Mouse (Mus musculus) natural killer cell, adult 2 months (primary cell): ENCODE results near the gene Nfib.

ENCODE experiments used
- DNase-seq, 2 experiments: peaks; one replicate each; pipeline ENCODE4 v3.0.0; 2022; ENCODE audit warnings: low spot score in 2 of 2

Gene Nfib

DNA sequence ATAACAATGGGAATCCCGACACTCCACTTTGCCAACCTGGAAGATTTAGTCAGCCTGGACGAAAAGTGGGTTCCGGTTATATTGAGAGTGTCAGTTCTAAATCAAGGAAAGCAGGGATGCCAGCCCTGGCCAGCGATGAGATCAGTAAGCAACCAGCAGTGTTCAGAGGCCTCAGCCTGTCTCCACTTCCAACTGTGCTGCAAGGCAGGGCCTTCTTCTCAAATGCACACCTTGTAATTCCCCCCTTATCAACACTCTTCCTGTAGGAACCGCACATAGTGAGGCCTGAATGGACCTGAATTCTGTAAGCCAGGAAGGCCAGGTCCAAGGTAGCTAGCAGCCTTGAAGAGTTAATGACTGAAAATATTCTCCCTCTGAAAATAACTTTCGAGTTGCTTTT is 239.4 kb downstream of the Nfib start:
- no peak for DNase-seq

DNA sequence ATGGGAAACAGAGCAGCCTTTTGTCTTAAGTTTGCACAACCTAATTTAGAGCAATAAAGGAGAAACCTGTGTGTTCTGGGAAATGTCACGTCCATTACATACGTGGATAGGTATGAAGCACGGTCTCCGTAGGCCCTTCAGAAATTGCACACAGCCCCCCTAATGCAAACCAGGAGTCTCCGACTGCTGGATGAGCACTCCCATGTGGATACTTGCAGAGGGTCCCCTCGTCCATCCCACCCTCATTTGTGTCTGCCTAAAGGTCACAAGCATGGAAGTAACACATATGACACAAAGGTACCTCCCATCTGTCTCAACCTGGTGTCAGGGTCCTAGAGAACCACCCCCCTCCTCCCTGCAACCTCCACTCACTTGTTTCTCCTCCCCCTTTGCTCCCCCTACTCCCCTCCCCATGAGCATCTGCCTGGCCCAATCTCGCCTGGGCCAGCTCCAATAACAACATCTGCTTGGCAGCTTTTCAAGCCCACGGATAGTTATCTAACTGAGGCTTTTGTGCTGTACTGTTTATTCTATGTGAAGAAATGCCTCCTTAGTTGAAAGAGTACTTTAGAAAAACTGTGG is 241.4 kb downstream of the Nfib start:
- DNase-seq: no peak

DNA sequence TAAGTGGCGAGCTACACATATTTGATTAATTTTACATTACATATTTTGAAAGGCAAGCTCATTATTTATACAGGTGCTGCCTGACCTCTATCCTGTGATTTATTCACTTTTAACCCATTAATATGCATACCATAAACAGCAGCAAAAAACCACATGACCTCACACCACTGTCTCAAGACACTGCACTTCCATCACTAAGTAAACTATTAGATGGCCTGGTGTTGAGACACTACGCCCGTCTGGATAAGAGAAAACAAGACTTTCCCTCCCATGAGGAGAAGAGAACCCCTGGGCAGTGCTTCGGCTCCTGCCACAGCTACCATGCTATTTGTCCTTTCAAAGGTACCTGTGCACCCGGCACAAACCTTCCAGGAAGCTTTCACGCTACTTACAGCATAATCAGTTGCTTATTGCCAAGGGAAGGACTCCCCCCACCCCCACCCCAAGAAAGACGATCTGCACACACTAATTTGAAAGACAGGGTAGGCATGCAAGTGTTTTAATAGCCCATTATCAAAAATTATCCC is 242.3 kb downstream of the Nfib start:
- no peak for DNase-seq

DNA sequence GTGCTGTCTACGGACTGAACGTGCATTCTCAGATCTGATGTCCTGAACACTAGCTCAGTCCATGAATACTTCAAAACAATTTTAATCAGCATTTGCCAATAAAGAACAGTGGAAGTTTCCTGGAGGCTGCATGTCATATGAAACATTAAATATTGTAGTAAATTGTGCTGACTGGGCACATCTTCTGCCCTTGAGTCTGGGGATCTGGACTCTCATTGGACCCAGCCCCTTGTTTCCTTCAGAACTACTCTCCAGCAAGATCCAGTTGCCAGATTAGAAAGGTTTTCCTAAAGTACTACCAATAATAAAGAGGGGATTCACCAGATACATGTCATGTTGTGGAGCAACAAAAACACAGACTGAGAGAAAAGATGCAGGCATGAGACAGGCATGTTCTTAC is 243.9 kb downstream of the Nfib start:
- DNase-seq: no peak

DNA sequence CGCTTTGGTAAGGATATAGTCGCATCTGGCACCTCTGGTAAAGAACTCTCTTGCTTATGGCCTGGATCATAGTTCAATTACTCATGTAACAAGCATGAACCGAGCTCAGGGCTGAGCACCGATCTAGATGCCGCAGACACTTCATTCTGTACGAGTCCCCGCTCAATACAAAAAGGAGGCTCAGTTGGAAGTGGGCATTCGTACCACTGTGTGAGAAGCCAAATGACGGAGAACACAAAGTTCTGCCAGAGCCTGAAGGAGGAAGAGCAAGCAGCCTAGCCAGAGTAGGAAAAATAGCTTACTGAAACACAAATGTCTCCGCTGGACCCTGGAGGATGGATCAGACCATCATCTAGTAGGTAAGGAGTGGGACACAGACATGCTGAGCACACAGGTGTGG is 246.7 kb downstream of the Nfib start:
- DNase-seq: no peak

DNA sequence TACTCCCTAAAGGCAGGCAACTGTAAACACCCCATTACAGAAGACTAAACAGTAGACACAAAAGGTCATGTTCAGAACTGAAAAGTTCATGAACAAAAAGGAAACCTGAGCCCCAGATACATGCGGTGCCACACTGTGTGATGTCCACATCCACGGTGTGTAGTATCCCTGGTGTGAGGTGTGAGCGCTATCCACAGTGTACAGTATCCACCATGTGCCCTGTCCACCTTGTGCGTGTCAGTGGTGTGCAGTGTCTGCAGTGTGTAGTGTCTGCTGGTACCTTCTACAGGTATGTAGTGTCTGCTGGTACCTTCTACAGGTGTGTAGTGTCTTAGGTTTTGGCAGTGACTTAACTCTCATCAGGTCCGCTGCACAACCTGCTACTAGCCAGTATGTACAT is 248.6 kb downstream of the Nfib start:
- no peak for DNase-seq

DNA sequence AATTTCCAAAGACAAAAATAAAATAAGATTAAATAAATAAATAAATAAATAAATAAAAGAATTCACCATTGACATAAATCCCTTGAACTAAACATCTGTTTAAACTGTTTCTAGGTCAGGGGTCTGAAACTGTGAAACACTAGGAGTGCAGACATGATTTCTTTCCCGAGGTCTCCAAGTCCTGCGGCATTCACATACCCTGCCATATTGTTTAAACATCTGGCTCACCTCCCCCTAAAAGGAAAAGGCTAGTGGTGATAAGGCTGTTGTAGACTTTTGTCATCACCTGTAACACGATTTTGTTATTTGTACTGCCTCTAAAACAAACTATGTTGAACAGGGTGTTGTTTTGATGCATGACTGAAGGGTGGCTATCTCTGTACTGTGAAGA is 249.2 kb downstream of the Nfib start:
- no peak for DNase-seq

DNA sequence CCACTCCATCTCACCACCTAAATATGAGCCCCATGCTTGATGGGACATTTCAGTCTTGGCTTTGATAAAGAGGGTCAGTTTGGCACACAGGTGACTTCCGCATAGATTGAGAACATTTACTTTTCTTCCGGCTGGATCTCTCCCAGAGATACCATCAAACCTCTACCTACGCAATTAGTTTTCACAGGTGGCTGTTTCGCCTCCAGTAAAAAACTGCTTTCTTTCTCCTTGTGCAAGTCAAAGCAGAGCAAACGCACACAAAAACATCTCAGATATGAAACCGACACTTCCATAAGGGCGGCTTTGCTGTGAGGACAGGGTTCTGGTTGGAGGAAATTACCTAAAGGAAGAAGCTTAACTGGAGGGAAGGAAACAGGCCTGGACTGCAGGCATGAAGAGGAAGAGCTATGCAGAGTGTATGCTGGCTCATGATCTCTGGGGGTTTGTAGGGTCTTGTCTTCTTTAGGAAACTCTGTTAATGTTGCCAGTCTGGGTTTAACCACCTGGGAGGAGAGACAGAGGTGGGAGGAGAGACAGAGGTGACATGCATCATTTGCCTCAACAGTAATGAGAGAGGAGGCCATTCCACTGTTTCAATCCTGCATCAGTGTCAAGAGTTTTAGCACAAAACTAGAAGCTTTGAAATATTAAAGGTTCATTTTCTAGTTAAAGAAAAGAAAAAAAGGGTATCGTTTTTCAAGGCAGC is 249.8 kb downstream of the Nfib start:
- no peak for DNase-seq

DNA sequence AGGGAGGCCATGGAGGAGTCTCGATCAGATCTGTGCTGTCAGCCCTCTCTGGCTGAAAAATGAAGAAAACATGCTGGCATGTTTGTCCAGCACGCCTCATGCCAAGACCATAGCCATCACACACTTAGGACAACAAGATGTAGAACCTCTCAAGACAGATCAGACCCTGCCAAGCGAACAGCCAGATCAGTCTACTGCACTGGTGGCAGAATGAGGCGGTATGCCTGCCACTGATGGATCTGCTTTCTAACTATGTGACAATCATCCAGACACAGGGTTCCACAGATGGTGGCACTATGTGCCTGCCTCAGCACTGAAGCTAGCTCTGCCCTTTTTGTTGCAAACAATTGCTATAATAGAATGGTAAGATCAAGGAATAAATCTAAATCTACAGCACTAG is 250.6 kb downstream of the Nfib start:
- no peak for DNase-seq

DNA sequence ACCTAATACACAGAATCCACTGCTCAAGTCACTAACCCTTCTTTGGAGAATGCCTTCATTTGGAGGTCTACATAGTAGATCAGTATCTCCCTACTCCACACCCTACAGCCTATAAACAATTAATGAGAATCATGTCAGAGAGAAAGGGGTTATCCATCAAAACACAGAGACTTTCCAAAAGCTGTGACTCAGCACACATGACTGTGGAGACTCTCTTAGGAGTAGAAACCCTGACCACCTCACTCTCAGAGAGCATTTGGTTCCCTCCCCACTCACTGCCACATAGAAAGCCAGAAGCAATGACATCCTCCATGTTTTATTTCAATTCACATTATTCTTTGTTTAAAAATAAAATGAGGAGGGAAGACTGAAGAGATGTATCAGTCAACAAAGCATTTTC is 252.2 kb downstream of the Nfib start:
- DNase-seq: no peak

DNA sequence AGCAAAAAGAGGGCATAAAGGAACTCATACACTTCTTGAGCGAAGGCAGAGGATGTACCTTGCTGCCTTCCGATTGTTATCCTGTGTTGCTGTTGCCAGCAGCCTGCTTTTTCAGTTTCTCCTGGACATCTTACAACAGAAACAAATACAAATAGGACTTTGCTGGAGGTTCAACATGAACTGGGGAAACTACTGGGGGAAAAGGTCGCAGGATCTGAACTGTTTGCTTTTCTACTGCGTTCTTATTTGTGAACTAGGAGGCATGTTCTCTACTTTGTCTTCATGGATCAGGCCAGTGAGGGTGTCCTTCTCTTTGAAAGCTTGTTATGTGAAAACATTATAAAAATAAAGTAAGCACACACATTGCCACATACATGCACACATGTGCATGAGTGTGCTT is 252.6 kb downstream of the Nfib start:
- no peak for DNase-seq

DNA sequence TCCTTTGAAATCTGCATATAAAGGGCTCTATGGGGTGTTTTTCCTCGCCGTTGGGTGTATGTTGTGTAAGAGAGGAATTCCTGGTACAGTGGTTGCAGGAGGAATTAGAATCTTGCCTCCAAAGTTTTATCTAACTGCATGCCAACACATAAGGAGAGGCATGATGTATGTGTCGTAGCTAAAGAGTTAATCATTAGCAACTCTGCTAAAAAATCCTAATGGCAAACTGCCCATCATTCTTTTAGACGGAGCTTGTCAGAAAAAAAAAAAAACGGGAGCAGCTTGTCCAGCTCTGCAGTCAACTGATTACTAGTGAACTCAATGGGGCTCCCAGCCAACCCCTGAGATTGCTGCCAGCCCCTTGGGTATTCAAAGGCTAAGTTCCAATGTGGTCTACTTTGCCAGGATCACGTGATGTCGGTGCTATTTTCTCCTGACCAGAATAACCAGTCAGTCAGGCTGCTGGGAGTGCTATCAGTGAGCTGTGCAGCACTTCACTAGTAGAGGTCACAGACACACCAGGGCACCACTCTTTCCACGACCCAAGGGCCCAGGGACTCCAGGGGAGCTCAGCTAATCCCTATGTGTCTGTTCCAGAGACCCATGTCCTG is 258.4 kb downstream of the Nfib start:
- no peak for DNase-seq

DNA sequence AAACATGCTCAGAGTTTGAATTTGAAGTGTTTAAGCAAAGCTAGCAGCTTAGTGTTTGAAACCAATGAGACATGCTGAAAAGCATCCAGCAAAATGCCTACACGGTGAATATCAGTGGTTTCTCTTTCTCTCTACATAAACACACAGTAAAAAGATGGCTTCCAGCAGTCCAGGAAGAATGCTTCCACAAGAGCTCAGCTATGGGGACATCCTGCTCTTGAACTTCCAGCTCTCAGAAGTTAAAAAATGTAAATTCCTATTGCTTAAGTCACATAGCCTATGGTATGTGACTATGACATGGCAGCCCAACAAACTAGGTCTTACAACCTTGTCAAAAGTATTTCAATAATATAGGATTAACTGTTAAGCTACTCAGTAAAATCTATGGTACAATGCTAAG is 261.5 kb downstream of the Nfib start:
- DNase-seq: no peak

DNA sequence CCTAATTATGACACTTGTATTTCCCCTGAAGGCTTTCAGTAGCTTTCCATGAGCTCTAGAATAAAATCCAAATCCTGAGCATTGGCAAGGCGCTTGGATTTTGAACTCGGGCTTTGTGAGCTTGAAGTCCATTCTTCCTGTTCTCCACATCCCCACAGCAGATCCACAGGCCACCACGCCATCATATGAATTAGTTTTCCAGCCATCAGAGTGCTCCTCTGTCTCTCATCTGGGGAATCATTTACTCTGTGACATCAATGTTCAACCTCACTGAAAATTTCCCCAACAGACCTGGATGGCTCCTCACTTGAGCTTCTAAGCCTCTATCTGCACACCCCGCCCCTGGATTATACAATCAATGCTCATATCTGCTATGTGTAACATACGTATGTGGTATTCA is 262.1 kb downstream of the Nfib start:
- no peak for DNase-seq

DNA sequence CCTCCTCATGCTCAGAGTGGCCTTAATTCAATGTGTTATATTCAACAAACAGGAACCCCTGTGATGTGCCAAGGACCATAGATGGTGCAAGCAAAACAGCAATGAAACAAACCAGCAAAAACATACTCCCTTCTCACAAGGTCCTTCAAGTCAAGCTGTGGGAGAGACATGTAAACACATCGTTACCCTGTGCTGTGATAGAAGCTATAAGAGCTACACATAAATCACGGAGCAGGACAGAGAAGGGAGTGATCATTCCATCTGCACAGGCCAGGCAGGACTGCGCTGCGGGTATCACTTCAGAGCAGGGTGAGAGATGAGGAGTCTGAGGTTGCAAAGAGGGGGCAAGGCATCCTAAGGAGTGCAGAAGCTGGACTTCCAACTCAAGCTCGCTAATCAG is 262.5 kb downstream of the Nfib start:
- no peak for DNase-seq

DNA sequence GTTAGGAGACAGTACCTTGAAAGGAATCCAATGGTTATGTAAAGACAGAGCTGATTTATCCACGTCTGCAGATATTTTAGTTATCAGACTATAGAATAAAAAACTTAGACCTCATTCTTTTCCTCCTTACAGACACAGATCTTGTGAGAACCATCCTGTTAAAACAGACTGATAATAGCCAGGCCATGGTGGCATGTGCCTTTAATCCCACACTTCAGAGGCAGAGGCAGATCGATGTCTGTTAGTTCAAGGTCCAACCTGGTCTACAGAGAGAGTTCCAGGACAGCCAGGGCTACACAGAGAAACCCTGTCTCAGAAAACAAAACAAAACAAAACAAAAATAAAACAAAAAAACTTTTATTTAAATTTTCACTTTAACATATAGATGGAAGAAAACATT is 264.9 kb downstream of the Nfib start:
- no peak for DNase-seq

DNA sequence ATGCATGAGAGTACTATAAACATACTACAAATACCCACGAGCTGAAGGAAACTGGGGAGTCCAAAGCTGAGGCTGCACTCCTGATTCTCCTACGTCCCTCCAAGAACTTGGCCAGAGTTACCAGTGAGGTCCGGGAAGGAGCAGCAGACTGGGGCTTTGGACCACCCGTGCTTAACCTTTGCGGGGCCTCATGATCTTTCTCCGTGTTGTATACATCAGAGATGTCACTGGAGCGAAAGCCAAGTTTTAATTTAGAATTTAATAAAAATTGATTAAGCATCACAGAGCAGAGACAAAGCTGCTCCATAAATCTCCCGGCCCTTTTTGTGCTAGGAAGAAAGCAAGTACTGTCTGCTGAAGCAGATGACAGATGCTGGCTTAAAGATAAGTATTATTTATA is 265.7 kb downstream of the Nfib start:
- DNase-seq: no peak

DNA sequence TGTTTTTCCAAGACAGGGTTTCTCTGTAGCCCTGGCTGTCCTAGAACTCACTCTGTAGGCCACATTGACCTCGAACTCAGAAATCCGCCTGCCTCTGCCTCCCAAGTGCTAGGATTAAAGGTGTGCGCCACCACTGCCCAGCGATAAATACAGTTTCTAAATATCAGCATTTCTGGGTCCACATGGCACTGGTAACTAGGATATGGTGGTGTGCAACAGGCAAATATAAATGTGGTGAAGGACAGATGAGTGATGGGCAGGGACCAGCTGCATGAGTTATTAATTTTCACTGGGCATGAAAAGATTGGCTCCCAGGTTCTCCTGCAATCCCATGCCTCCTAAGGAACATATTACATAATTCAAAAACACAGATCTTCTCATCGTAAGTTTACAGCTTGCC is 266.9 kb downstream of the Nfib start:
- no peak for DNase-seq

DNA sequence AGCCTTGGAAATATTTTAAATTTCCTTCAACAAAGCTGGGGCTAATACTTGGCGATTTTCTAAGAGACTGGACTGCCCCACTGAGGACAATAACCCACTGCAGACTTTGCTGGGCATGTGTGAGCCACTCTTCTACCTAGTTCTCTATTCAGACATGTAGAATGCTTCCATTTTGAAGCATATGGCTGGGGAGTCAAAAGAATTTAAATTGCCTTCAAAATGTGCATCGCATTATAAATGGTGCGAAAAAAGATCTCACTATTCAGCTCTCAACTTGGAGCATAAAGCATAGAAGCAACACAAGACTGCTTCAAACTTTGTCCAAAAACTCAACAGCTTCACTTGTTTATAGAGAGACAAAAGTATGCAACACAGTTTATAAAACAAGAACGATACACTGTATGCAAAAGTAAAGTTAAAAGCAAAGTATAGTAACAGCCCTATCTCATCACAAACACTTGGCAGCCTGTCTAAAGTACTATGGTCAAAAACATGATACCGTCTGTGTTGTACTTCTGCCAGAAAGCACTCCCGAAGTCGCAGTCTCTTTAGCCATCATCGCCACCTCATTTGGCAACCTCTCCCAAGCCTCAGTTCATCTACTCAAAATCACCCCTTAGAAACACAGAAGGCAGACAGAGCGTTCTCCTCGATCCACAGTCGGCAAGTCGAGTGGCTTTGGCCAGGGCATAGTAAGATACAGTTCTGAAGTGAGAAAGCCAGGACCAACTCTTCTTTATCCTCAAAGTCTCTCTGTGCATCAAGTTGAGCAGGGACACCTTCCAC is 267.8 kb downstream of the Nfib start:
- no peak for DNase-seq

DNA sequence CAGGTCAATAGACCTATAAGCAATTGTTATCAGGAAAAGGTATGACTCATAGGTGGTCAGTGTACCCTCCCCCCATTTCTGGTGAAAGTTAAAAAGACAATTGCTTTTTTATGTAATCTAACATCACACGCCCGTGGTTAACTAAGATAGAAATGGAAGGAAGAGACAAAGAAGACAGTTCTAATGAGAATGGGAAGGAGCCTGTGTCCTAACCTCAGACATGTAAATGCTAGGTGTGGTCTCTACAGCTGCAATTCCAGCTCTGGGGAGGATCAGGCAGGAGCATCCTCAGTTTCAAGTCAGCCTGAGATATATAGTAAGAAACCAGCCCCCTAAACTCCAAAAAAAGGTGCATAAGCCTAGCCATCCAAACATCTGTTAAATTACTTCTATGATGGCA is 268.9 kb downstream of the Nfib start:
- no peak for DNase-seq

DNA sequence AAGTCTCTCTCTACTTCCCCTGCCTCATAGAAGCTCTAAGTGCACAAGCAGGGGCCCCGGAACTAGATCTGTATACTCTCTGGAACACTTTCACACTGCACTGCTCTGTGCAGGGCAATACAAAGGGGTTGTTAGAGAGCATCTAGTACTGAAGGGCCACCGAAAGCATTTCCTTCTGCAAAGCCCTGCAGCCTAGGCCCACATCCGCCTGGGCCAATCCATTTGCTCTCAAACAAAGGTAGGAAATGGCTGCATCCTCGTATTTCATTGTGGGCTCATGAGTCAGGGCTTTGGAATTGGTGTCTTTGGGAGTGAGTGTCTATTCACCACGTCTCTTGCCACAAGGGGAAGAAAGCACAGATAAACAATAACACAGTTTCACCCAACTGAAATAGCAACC is 269.8 kb downstream of the Nfib start:
- no peak for DNase-seq

DNA sequence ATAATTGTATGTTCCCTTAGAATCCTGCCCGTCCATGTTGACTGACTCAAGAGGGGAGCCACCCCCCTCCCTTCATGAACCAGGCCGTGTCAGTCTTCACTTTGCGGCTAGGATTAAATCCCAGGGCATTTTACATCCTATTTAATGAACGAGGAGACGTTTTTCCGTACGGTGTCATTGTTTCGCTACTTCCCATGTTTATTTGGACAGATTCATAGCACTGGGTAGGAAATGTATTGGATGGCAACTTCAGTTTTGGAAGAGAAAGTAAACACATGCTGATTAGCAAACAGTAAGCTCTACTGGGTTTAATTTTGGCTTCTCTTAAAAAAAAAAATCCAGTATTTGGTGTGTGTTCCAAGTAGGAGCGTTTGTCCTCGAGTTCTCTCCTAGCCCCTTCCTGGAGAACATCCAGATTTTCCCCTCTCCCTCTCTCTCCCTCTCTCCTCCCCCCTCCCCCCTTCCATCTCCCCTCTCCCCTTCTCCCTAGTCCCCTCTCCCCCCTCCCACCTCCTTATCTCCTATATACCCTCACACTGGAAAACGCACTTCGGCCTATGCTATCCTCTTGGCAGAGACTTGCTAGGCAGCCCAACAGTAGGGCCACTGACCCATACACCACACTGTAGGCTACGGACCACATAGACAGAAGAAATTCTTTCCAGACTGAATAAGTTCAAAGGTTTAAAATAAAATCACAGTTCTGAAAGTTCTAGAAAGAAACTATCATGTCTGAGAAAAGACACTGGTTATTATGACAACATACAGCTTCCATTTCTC is 271.4 kb downstream of the Nfib start:
- DNase-seq: no peak
